Mouse (Mus musculus) spleen, adult 2 months (tissue): ENCODE results near the gene Ptprb. TPM values are rescaled to one million over a fixed set of nuclear protein-coding genes. Genes with fewer than 3 reads are reported as not detected.

ENCODE experiments used
- DNase-seq, 2 experiments: peaks; one replicate each; pipeline versions ENCODE4 v3.0.0 to v3.0.0-alpha.2; 2012 to 2021; ENCODE audit warnings: low spot score in 2 of 2, low read depth in 1 of 2
- H3K27ac ChIP-seq: fragments of 200-500 bp; 2 replicates; pipeline ENCODE4 v1.5.1; 2012; ENCODE audit warnings: low read length, inconsistent platforms; ENCODE audit not compliant: insufficient read depth
- H3K27me3 ChIP-seq: fragments of 200-500 bp; 2 replicates; pipeline ENCODE4 v1.6.1; 2012; ENCODE audit warnings: mild to moderate bottlenecking, moderate library complexity, low read length, inconsistent platforms; ENCODE audit not compliant: control insufficient read depth, insufficient read depth
- H3K36me3 ChIP-seq: fragments of 200-500 bp; 2 replicates; pipeline ENCODE4 v1.6.1; 2012; ENCODE audit warnings: mild to moderate bottlenecking, low read length, inconsistent platforms; ENCODE audit not compliant: control insufficient read depth, insufficient read depth
- H3K4me1 ChIP-seq: fragments of 200-500 bp; 2 replicates; pipeline ENCODE4 v1.6.1; 2011; ENCODE audit warnings: inconsistent platforms; ENCODE audit not compliant: control insufficient read depth, insufficient read depth, insufficient read length
- H3K4me3 ChIP-seq: fragments of 200-500 bp; 2 replicates; pipeline ENCODE4 v1.5.1; 2011; ENCODE audit warnings: mild to moderate bottlenecking, inconsistent platforms; ENCODE audit not compliant: insufficient read depth, insufficient read length; ENCODE audit errors: extremely low read depth
- CTCF ChIP-seq: fragments of 200-500 bp; IDR thresholded peaks from 2 replicates; pipeline ENCODE4 v1.5.1; 2011; ENCODE audit warnings: mild to moderate bottlenecking, inconsistent platforms; ENCODE audit not compliant: insufficient read depth, insufficient read length, insufficient replicate concordance; ENCODE audit errors: extremely low read depth
- POLR2A ChIP-seq: fragments of 200-500 bp; IDR thresholded peaks from 2 replicates; pipeline ENCODE4 v1.6.1; 2011; ENCODE audit warnings: low read depth, low read length, inconsistent platforms
- WGBS: fragments of 180-500 bp; shearing (Covaris S2); methylation state at CpG from one replicate; pipeline ENCODE4 v1.1.7; 2018; 5-methylcytosine and 5-hydroxymethylcytosine counted together
- polyA plus RNA-seq: library from polyadenylated mRNA; depleted of rRNA; stranded (reverse); fragments of >200 nt; gene quantifications from 2 replicates; pipeline ENCODE4 v1.2.3, GENCODE M21; 2012

The Ptprb gene
- polyA plus RNA-seq, 1 experiment = 5.7 TPM

- Histone ChIP-seq H3K4me3 (no peak overlapping the region), H3K36me3 (no peaks in the 10 kb centered on the region), H3K27me3 (no peaks in the 10 kb centered on the region), H3K4me1 (no peaks in the 10 kb centered on the region), H3K27ac (no peak overlapping the region)
- TF ChIP-seq POLR2A (no peak), CTCF (no peak)
- no peak for DNase-seq
- 89% methylated on average over 6 of the region's 6 CpGs for WGBS
Measured at GRCm38 (mm10) chr10:116370991-116371725, 95.8 kb downstream of the Ptprb start.

DNA sequence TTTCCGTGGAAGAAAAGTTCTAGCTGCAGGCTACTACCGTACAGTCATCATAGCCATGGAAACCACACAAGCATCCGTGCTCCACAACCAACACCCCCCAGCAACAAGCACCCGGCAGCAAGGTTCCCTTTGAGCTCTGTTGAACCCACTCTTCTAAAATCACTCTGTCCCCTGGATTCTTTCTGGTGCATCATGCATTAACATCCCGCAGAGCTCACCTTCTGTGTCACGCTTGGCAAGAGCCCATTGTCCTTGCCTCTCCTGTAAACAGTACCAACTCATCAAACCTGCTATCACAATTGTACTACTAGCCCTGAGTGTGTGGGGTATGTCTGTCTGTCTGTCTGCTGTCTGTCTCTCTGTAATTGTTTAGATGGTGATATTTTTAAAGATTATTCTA, 98.8 kb downstream of the Ptprb start:
- Histone ChIP-seq H3K4me1 (no peaks in the 10 kb centered on the region), H3K4me3 (no peak overlapping the region), H3K36me3 (no peaks in the 10 kb centered on the region), H3K27ac (no peak overlapping the region), H3K27me3 (no peaks in the 10 kb centered on the region)
- whole genome bisulfite sequencing = 89% methylated on average over 6 of the region's 6 CpGs
- DNase-seq = no peak
- no peak for TF ChIP-seq POLR2A
- TF ChIP-seq CTCF = no peak

DNA sequence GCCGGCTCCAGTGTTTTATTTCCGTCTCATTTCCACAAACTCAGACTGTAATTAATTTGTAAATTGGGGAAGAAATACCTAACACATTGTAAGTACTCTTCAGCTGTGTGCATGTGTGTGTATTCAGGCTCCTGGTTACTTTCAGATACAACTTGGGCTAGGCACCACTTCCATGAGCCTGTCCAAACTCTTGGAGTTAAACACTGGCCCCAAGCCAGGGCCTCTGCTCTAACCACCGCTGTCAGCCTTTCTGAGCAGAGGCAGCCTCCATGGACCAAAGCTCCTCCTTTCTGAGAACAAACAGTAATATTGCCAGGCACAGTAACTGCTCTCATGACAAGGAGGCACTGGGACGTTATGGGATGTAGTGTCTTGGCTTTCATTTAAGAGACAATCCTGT, 101.5 kb downstream of the Ptprb start:
- no peaks in the 10 kb centered on the region for H3K36me3 ChIP-seq
- DNase-seq = no peak
- no peak overlapping the region for H3K27ac ChIP-seq
- no peak for TF ChIP-seq CTCF
- no peak for TF ChIP-seq POLR2A
- 88% methylated on average over 4 of the region's 4 CpGs for WGBS
- no peak overlapping the region for H3K4me3 ChIP-seq
- no peaks in the 10 kb centered on the region for H3K27me3 ChIP-seq
- no peaks in the 10 kb centered on the region for H3K4me1 ChIP-seq

- Histone ChIP-seq H3K36me3 (no peaks in the 10 kb centered on the region), H3K27me3 (no peaks in the 10 kb centered on the region), H3K27ac (no peak overlapping the region), H3K4me3 (no peak overlapping the region), H3K4me1 (no peaks in the 10 kb centered on the region)
- DNase-seq = no peak
- TF ChIP-seq CTCF = no peak
- TF ChIP-seq POLR2A = no peak
- 88% methylated on average over 13 of the region's 13 CpGs for WGBS
Measured at GRCm38 (mm10) chr10:116382826-116383685, 107.7 kb downstream of the Ptprb start.

- Histone ChIP-seq H3K36me3 (no peaks in the 10 kb centered on the region), H3K4me1 (no peaks in the 10 kb centered on the region), H3K27ac (no peak overlapping the region), H3K27me3 (no peaks in the 10 kb centered on the region), H3K4me3 (no peak overlapping the region)
- no peak for DNase-seq
- TF ChIP-seq POLR2A (no peak), CTCF (no peak)
- WGBS = 73% methylated on average over 4 of the region's 4 CpGs
Measured at GRCm38 (mm10) chr10:116384401-116384800, 109.1 kb downstream of the Ptprb start.

- Histone ChIP-seq H3K4me3 (no peak overlapping the region), H3K36me3 (no peaks in the 10 kb centered on the region), H3K27me3 (no peaks in the 10 kb centered on the region), H3K27ac (no peak overlapping the region), H3K4me1 (no peaks in the 10 kb centered on the region)
- DNase-seq = no peak
- no peak for TF ChIP-seq POLR2A
- no peak for TF ChIP-seq CTCF
- 66% methylated on average over 7 of the region's 7 CpGs for WGBS
Measured at GRCm38 (mm10) chr10:116386391-116386885, 111.1 kb downstream of the Ptprb start.
